Mouse (Mus musculus) stomach, embryonic 16.5 days (tissue): ENCODE measurements at regions not wholly inside any gene's neighbourhood (a gene's known extent, or its start where the extent isn't known, plus 50 kb on each side); places are given as distances from the start of the nearest gene placed in this dataset.
A peak's percentile ranks its signal among the peaks of the same experiment; 100 is the strongest.

Source experiments
- ATAC-seq: fragments of 200-750 bp; cut with Nextera tagmentation; 2 replicates; pipeline ENCODE4 v1.8.0; 2017; ENCODE audit warnings: moderate number of reproducible peaks, moderate TSS enrichment; ENCODE audit not compliant: insufficient read depth, low FRiP score
- H3K27ac ChIP-seq: fragments of 300-500 bp; sonication (generic); 2 replicates; pipeline ENCODE4 v1.5.1; 2014; ENCODE audit warnings: low read length
- H3K27me3 ChIP-seq: fragments of 300-500 bp; sonication (generic); 2 replicates; pipeline ENCODE4 v1.6.1; 2014; ENCODE audit warnings: low read length, control low read depth, mixed read lengths; ENCODE audit not compliant: control insufficient read depth, insufficient read depth
- H3K36me3 ChIP-seq: fragments of 300-500 bp; sonication (generic); 2 replicates; pipeline ENCODE4 v1.6.1; 2014; ENCODE audit warnings: low read length; ENCODE audit not compliant: control insufficient read depth, insufficient read depth
- H3K4me1 ChIP-seq: fragments of 300-500 bp; sonication (generic); 2 replicates; pipeline ENCODE4 v1.6.1; 2014; ENCODE audit warnings: low read length, control low read depth, mixed read lengths; ENCODE audit not compliant: control insufficient read depth, insufficient read depth
- H3K4me2 ChIP-seq: fragments of 300-500 bp; sonication (generic); 2 replicates; pipeline ENCODE4 v1.6.1; 2014; ENCODE audit warnings: low read depth, low read length, mixed read lengths
- H3K4me3 ChIP-seq: fragments of 300-500 bp; sonication (generic); replicated peaks from 2 replicates; pipeline ENCODE4 v1.5.1; 2014; ENCODE audit warnings: mild to moderate bottlenecking, low read length
- H3K9ac ChIP-seq: fragments of 300-500 bp; sonication (generic); 2 replicates; pipeline ENCODE4 v1.6.1; 2014; ENCODE audit warnings: low read length
- H3K9me3 ChIP-seq: fragments of 300-500 bp; sonication (generic); replicated peaks from 2 replicates; pipeline ENCODE4 v1.6.1; 2016; ENCODE audit warnings: low read length, control low read depth; ENCODE audit not compliant: control insufficient read depth
- WGBS: fragments of 180-500 bp; shearing (Covaris S2); extraction: QIAGEN DNeasy Blood & Tissue Kit; methylation state at CpG from one replicate; pipeline ENCODE4 v1.1.7; 2014; 5-methylcytosine and 5-hydroxymethylcytosine counted together

GRCm38 (mm10) chr7:64078646-64079045 lies 75.0 kb upstream of the Trpm1 start:
- no peaks in the 10 kb centered on the region for H3K36me3 ChIP-seq
- H3K4me3 ChIP-seq = no peak overlapping the region
- no peak overlapping the region for H3K27ac ChIP-seq
- H3K4me1 ChIP-seq = no peaks in the 10 kb centered on the region
- no peaks in the 10 kb centered on the region for H3K9me3 ChIP-seq
- H3K4me2 ChIP-seq = no peak overlapping the region
- H3K27me3 ChIP-seq = no peaks in the 10 kb centered on the region
- ATAC-seq = no peak
- WGBS = 83% methylated on average over 1 of the region's 1 CpGs
- H3K9ac ChIP-seq = no peak overlapping the region

GRCm38 (mm10) chr7:64077526-64077925 lies 76.1 kb upstream of the Trpm1 start:
- 66% methylated on average over 4 of the region's 4 CpGs for WGBS
- H3K4me2 ChIP-seq = no peak overlapping the region
- no peaks in the 10 kb centered on the region for H3K4me1 ChIP-seq
- H3K9ac ChIP-seq = no peak overlapping the region
- H3K9me3 ChIP-seq = no peaks in the 10 kb centered on the region
- no peaks in the 10 kb centered on the region for H3K36me3 ChIP-seq
- ATAC-seq = no peak
- H3K4me3 ChIP-seq = no peak overlapping the region
- no peak overlapping the region for H3K27ac ChIP-seq
- no peaks in the 10 kb centered on the region for H3K27me3 ChIP-seq

DNA sequence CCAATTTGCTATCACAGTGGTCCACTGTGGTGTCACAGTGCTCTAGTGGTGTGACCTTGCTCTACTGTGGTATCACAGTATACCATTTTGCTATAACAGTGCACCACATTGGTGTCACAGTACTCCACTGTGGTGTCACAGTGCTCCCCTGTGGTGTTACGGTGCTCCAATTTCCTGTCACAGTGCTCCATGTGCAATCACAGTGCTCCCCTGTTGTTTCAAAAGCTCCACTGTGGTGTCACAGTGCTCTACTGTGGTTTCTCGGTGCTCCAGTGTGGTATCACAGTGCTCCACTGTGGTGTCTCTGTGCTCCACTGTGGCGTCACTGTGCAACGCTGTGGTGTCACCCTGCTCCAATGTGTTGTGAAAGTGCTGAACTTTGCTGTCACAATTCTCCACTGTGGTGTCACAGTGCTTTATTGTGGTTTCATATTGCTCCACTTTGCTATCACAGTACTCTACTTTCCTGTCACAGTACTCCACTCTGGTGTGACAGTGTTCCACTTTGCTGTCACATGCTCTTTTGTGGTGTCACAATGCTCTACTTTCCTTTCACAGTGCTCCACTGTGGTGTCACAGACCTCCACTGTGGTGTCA lies 76.8 kb upstream of the Trpm1 start:
- Histone ChIP-seq H3K9me3 (no peaks in the 10 kb centered on the region), H3K4me3 (no peak overlapping the region), H3K9ac (no peak overlapping the region), H3K36me3 (no peaks in the 10 kb centered on the region), H3K4me1 (no peaks in the 10 kb centered on the region), H3K4me2 (no peak overlapping the region), H3K27ac (no peak overlapping the region), H3K27me3 (no peaks in the 10 kb centered on the region)
- no peak for ATAC-seq
- WGBS = 84% methylated on average over 4 of the region's 4 CpGs

- WGBS = 77% methylated on average over 1 of the region's 1 CpGs
- H3K4me3 ChIP-seq = no peak overlapping the region
Measured at GRCm38 (mm10) chr7:64075696-64076313, 77.8 kb upstream of the Trpm1 start.

GRCm38 (mm10) chr7:64074661-64075234 lies 78.9 kb upstream of the Trpm1 start:
- Histone ChIP-seq H3K36me3 (no peaks in the 10 kb centered on the region), H3K4me1 (no peaks in the 10 kb centered on the region), H3K27me3 (no peaks in the 10 kb centered on the region), H3K4me2 (no peak overlapping the region), H3K9ac (no peak overlapping the region), H3K4me3 (no peak overlapping the region), H3K27ac (no peak overlapping the region), H3K9me3 (no peaks in the 10 kb centered on the region)
- ATAC-seq = peak; percentile 22; the same call in 1 of the 2 replicates
- 97% methylated on average over 4 of the region's 4 CpGs for WGBS

More at GRCm38 (mm10) chr7:64075696-64076313, 77.8 kb upstream of the Trpm1 start:
- Histone ChIP-seq H3K27ac (no peak overlapping the region), H3K4me1 (no peaks in the 10 kb centered on the region), H3K36me3 (no peaks in the 10 kb centered on the region), H3K9me3 (no peaks in the 10 kb centered on the region), H3K4me2 (no peak overlapping the region), H3K27me3 (no peaks in the 10 kb centered on the region), H3K9ac (no peak overlapping the region)
- no peak for ATAC-seq

GRCm38 (mm10) chr7:64074186-64074585 lies 79.4 kb upstream of the Trpm1 start:
- WGBS = 90% methylated on average over 4 of the region's 4 CpGs

DNA sequence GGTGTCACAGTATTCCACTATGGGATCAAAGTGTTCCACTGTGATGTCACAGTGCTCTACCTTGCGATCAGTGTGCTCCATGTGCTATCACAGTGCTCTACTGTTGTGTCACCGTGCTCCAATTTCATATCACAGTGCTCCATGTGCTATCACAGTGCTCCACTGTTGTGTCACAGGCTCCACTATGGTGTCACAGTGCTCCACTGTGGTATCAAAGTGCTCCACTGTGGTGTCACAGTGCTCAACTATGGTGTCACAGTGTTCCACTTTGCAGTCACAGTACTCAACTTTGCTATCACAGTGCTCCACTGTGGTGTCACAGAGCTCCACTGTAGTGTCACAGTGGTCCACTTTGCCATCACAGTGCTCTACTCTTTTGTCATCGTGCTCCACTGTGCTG lies 79.9 kb upstream of the Trpm1 start:
- Histone ChIP-seq H3K9me3 (no peaks in the 10 kb centered on the region), H3K27me3 (no peaks in the 10 kb centered on the region), H3K4me3 (no peak overlapping the region), H3K36me3 (no peaks in the 10 kb centered on the region), H3K9ac (no peak overlapping the region), H3K4me1 (no peaks in the 10 kb centered on the region), H3K4me2 (no peak overlapping the region), H3K27ac (no peak overlapping the region)
- no peak; the same call in 1 of the 2 replicates for ATAC-seq
- 83% methylated on average over 3 of the region's 3 CpGs for WGBS

More at GRCm38 (mm10) chr7:64074186-64074585, 79.4 kb upstream of the Trpm1 start:
- Histone ChIP-seq H3K4me2 (no peak overlapping the region), H3K4me1 (no peaks in the 10 kb centered on the region), H3K27me3 (no peaks in the 10 kb centered on the region), H3K9ac (no peak overlapping the region), H3K4me3 (no peak overlapping the region), H3K9me3 (no peaks in the 10 kb centered on the region), H3K36me3 (no peaks in the 10 kb centered on the region), H3K27ac (no peak overlapping the region)
- ATAC-seq = no peak

- H3K4me1 ChIP-seq = no peaks in the 10 kb centered on the region
- no peaks in the 10 kb centered on the region for H3K9me3 ChIP-seq
- no peak overlapping the region for H3K4me2 ChIP-seq
- WGBS = 83% methylated on average over 5 of the region's 5 CpGs
- H3K9ac ChIP-seq = no peak overlapping the region
- H3K4me3 ChIP-seq = no peak overlapping the region
- ATAC-seq = no peak
- no peaks in the 10 kb centered on the region for H3K27me3 ChIP-seq
- H3K27ac ChIP-seq = no peak overlapping the region
- H3K36me3 ChIP-seq = no peaks in the 10 kb centered on the region
Measured at GRCm38 (mm10) chr7:64070930-64071329, 82.7 kb upstream of the Trpm1 start.

DNA sequence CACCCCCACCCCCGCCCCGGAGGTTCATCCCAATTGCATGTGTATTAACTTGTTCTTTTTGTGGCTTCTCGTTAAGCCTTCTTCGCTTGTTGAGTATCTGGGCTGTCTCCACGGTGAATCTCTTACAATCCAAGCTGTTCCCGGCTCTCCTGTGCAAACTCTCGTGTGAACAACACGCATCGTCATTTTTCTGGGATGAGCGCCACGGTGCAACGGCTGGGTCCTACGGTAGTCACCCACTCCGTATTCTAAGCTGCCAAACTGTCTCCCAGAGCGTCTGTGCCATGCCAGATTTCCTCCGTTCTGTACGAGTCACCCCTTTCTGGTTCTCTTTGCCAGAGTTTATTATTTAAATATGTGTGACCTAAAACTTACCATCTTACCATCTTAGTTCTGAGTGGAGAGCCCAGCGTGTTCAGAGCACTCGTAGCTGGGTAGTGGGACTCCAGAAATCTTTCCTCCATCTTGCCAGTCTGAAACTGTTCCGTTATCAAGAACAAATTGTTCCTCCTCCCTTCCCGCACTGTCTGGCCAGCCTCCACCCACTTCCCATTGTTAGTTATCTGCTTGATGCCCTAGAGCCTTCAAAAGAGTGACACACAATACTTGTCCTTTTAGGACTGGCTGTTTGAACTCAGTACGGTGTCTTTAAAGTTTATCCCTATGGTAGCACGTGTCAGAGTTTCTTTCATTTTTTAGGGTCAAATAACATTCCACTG lies 87.9 kb upstream of the Trpm1 start:
- no peaks in the 10 kb centered on the region for H3K27me3 ChIP-seq
- 84% methylated on average over 23 of the region's 23 CpGs for WGBS
- H3K9me3 ChIP-seq = no peaks in the 10 kb centered on the region
- no peak overlapping the region for H3K4me3 ChIP-seq
- no peak overlapping the region for H3K9ac ChIP-seq
- H3K4me1 ChIP-seq = peaks cover 7% of the 10 kb centered on the region; the same call in 1 of the 2 replicates
- H3K27ac ChIP-seq = no peak overlapping the region
- no peak for ATAC-seq
- H3K4me2 ChIP-seq = no peak overlapping the region
- H3K36me3 ChIP-seq = no peaks in the 10 kb centered on the region
